Mouse (Mus musculus) adipocyte (in vitro differentiated cells): ENCODE measurements around the gene Olfr1199.

Source experiments
- DNase-seq: peaks from one replicate; pipeline ENCODE4 v3.0.0-alpha.2; 2016; ENCODE audit warnings: low spot score

The Olfr1199 gene

GRCm38 (mm10) chr2:88760369-88760768 lies at the start of gene Olfr1199:
Olfr1199 (minus strand) TSS chr2:88760469.
- DNase-seq = no peak

GRCm38 (mm10) chr2:88792736-88793135 lies 32.5 kb upstream of the Olfr1199 start, which contains the start of gene Olfr1201:
Olfr1201 (plus strand) TSS chr2:88793036.
- DNase-seq = no peak

GRCm38 (mm10) chr2:88770388-88770787 lies 10.1 kb upstream of the Olfr1199 start, which contains the start of gene Olfr1200:
Olfr1200 (minus strand) TSS chr2:88770488.
- DNase-seq = no peak

GRCm38 (mm10) chr2:88751270-88751669 lies 9.0 kb downstream of the Olfr1199 start, which contains the start of gene Olfr1198:
Olfr1198 (minus strand) TSS chr2:88751370.
- DNase-seq = no peak

- no peak for DNase-seq
Observed at GRCm38 (mm10) chr2:88743379-88743778, 16.9 kb downstream of the Olfr1199 start.

GRCm38 (mm10) chr2:88732266-88732665 lies 28.0 kb downstream of the Olfr1199 start, which contains the start of gene Olfr1197:
Olfr1197 (minus strand) TSS chr2:88732366.
- DNase-seq = no peak

- DNase-seq = no peak
Observed at GRCm38 (mm10) chr2:88704497-88704896, 55.8 kb downstream of the Olfr1199 start, which contains the start of gene Olfr1196. Olfr1196 (minus strand) TSS chr2:88704597.
